Comparison of ENCODE assay signal across 8 mouse cellular contexts in the genomic region with DNA sequence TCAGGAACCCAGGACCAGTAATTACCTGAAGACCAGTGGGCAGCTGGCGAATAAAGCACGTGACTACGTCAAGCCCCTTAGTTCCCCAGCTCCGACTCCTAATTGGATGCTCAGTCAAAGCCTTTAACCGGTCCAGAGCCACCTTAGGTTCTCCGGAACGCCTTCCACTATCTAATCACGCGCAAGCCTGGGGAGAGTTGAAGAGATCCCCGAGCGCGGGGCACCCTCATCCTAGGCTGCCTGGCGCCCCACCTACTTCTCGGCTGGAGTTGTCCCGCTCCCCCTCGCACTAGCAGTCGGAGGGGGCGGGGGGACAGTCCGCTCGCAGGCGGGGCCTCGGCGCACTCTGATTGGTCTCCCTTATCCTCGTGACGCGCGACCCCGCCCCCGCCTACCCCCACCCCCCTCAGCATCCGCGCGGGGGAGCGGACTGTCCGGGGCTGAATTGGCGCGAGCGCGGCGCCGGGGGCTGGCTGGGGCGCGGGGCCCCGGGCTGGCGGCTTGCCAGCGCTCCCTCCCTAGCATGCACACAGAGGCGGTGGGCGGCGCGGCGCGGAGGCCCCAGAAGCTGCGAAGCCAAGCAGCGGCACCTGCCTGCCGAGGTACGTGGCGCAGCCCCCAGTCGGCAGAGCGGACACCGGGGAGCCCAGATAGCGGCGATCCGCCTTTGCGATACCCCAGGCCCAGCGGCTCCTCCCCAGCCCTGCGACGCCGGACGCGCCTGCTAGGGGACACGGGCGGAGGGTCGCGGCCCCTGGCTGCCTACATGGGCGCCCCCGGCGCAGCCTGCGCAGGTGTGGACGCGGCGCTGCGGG. TPM values are rescaled to one million over a fixed set of nuclear protein-coding genes. Genes with fewer than 3 reads are reported as not detected.
DNase-seq lines count a peak whose midpoint lies in the region; ATAC-seq and TF ChIP-seq lines count a peak whose summit lies in the region.

St3gal5 (plus strand) TSS at position 412 of the 815 bp plus-strand sequence.

- peak; percentile 91 to 92 for DNase-seq in B cell, adult 2 months
- peak; percentile 97 for DNase-seq in heart, embryonic 10.5 days (ENCODE audit: low spot score)
- DNase-seq in liver = peak; percentile 99
- peak; percentile 23 to 66 for DNase-seq in monocyte, adult 2 months (ENCODE audit: low read depth in 1 of 2, low spot score in 2 of 2)
- peak; percentile 85 to 88 for DNase-seq in spleen, postnatal 14 days (ENCODE audit: low spot score in 2 of 2)

- peak within 1 kb of the TSS; percentile 93 for H3K4me3 ChIP-seq in bone marrow macrophage, adult 2 months (ENCODE audit: insufficient read depth, low read length)
- peak within 1 kb of the TSS; percentile 72 for H3K4me3 ChIP-seq in embryonic facial prominence, embryonic 15.5 days (replicated peaks)
- H3K4me3 ChIP-seq in heart, embryonic 10.5 days = peak within 1 kb of the TSS; percentile 94
- peak within 1 kb of the TSS; percentile 80 for H3K4me3 ChIP-seq in kidney, embryonic 15.5 days (replicated peaks)

- no peak for TF ChIP-seq CTCF in bone marrow macrophage, adult 2 months (IDR thresholded peaks at IDR 0.05; ENCODE audit: low read depth, low read length)

- peak within 1 kb of the TSS; percentile 68 for H3K9ac ChIP-seq in embryonic facial prominence, embryonic 15.5 days
- H3K9ac ChIP-seq in kidney, embryonic 15.5 days = peak within 1 kb of the TSS; percentile 78

- peaks cover 38% of the 10 kb centered on the region for H3K4me1 ChIP-seq in bone marrow macrophage, adult 2 months (ENCODE audit: control insufficient read depth, insufficient read depth, low read length)
- H3K4me1 ChIP-seq in embryonic facial prominence, embryonic 15.5 days = peaks cover 27% of the 10 kb centered on the region
- peaks cover 70% of the 10 kb centered on the region for H3K4me1 ChIP-seq in heart, embryonic 10.5 days
- peaks cover 53% of the 10 kb centered on the region for H3K4me1 ChIP-seq in kidney, embryonic 15.5 days

- ATAC-seq in embryonic facial prominence, embryonic 15.5 days (ENCODE audit: insufficient number of reproducible peaks, low FRiP score, low TSS enrichment, low read depth) = peak; percentile 97
- ATAC-seq in kidney, embryonic 15.5 days (replicated peaks; ENCODE audit: low FRiP score) = peak; percentile 96

- under 1% methylated on average over 65 of the region's 81 CpGs for WGBS in embryonic facial prominence, embryonic 15.5 days
- WGBS in heart, embryonic 10.5 days = under 1% methylated on average over 78 of the region's 81 CpGs
- WGBS in kidney, embryonic 15.5 days = under 1% methylated on average over 73 of the region's 81 CpGs

- TF ChIP-seq POLR2A in bone marrow macrophage, adult 2 months (IDR thresholded peaks at IDR 0.05; ENCODE audit: borderline replicate concordance, low read depth, low read length) = no peak

- H3K27me3 ChIP-seq in embryonic facial prominence, embryonic 15.5 days = no peaks in the 10 kb centered on the region
- no peaks in the 10 kb centered on the region for H3K27me3 ChIP-seq in heart, embryonic 10.5 days (ENCODE audit: insufficient read depth, poor library complexity, severe bottlenecking)
- no peaks in the 10 kb centered on the region for H3K27me3 ChIP-seq in kidney, embryonic 15.5 days

- peak within 1 kb of the TSS; percentile 40 for H3K27ac ChIP-seq in bone marrow macrophage, adult 2 months (ENCODE audit: insufficient read depth, low read depth, low read length)
- peak within 1 kb of the TSS; percentile 78 for H3K27ac ChIP-seq in embryonic facial prominence, embryonic 15.5 days (replicated peaks)
- peak within 1 kb of the TSS; percentile 97 for H3K27ac ChIP-seq in heart, embryonic 10.5 days
- H3K27ac ChIP-seq in kidney, embryonic 15.5 days = peak within 1 kb of the TSS; percentile 85

- peak within 1 kb of the TSS; percentile 100 for H3K4me2 ChIP-seq in embryonic facial prominence, embryonic 15.5 days (replicated peaks)
- H3K4me2 ChIP-seq in kidney, embryonic 15.5 days = peak within 1 kb of the TSS; percentile 99

- H3K36me3 ChIP-seq in embryonic facial prominence, embryonic 15.5 days = no peaks in the 10 kb centered on the region
- no peaks in the 10 kb centered on the region for H3K36me3 ChIP-seq in heart, embryonic 10.5 days
- no peaks in the 10 kb centered on the region for H3K36me3 ChIP-seq in kidney, embryonic 15.5 days

- H3K9me3 ChIP-seq in embryonic facial prominence, embryonic 15.5 days (replicated peaks) = no peaks in the 10 kb centered on the region
- H3K9me3 ChIP-seq in heart, embryonic 10.5 days = no peaks in the 10 kb centered on the region
- no peaks in the 10 kb centered on the region for H3K9me3 ChIP-seq in kidney, embryonic 15.5 days (replicated peaks)

RNA-seq across cellular contexts. Expression of gene St3gal5, which starts in this region (rescaled TPM):
- polyA plus RNA-seq in bone marrow macrophage, adult 2 months (2012; ENCODE audit: insufficient read depth, insufficient read length, missing spikeins) = 29.9 and 31.6 TPM in 2 replicates
- polyA plus RNA-seq in embryonic facial prominence, embryonic 15.5 days (2015; fragmentation: Nextera tagmentation; extraction: Ambion mirVana) = 29.5 and 29.6 TPM in 2 replicates
- polyA plus RNA-seq in heart, embryonic 10.5 days (2016; fragmentation: Nextera tagmentation; extraction: Ambion mirVana) = 59.5 and 64.1 TPM in 2 replicates
- 35.2 and 36.3 TPM in 2 replicates for polyA plus RNA-seq in kidney, embryonic 15.5 days (2015; fragmentation: Nextera tagmentation; extraction: Ambion mirVana)

Comparison
In these comparisons a context has a peak if more than half of its experiments do, and no peak if none do; other contexts are left out.
1. Peak in every context shown above with its lines: DNase-seq, ATAC-seq, H3K4me3 ChIP-seq and H3K27ac ChIP-seq.
2. DNase-seq: peak in every context shown above with its lines; median percentile 99 in liver; 97 in heart, embryonic 10.5 days; 92 in B cell, adult 2 months; 86 in spleen, postnatal 14 days; 44 in monocyte, adult 2 months.
3. H3K27ac ChIP-seq: peak in every context shown above with its lines; median percentile 97 in heart, embryonic 10.5 days; 85 in kidney, embryonic 15.5 days; 78 in embryonic facial prominence, embryonic 15.5 days; 40 in bone marrow macrophage, adult 2 months.